Mouse (Mus musculus): ENCODE measurements around the gene Pgam2. TPM values are rescaled to one million over a fixed set of nuclear protein-coding genes. Genes with fewer than 3 reads are reported as not detected.
"Not testable (repeated sequence)": the region's sequence is repeated elsewhere in the genome, so short reads cannot be mapped to it uniquely, and the experiment has no call there.

Pgam2 gene
- polyA plus RNA-seq, 1 experiment from 2014 or later: 2.5 TPM

GRCm38 (mm10) chr11:5835057-5835456 is 31.5 kb upstream of the Pgam2 start:
- Histone ChIP-seq H3K36me3 (peaks cover 54% of the 10 kb centered on the region), H3K4me1 (peaks cover 15% of the 10 kb centered on the region), H3K27me3 (ENCODE audit: low read depth, poor library complexity, severe bottlenecking) (no peaks in the 10 kb centered on the region), H3K4me3 (no peak overlapping the region), H3K9me3 (replicated peaks) (no peaks in the 10 kb centered on the region), H3K27ac (replicated peaks) (no peak overlapping the region)
- no peak for DNase-seq (ENCODE audit: low spot score)
- 92% methylated on average over 7 of the region's 7 CpGs for WGBS

- WGBS: 94% methylated on average over 9 of the region's 9 CpGs
- H3K4me3 ChIP-seq: no peak overlapping the region
- H3K9me3 ChIP-seq (replicated peaks): no peaks in the 10 kb centered on the region
These were observed 31.0 kb upstream of the Pgam2 start for GRCm38 (mm10) chr11:5834506-5834905.

GRCm38 (mm10) chr11:5829327-5829726 is 25.8 kb upstream of the Pgam2 start:
- H3K4me1 ChIP-seq: no peaks in the 10 kb centered on the region
- peaks cover 63% of the 10 kb centered on the region for H3K36me3 ChIP-seq
- 94% methylated on average over 12 of the region's 12 CpGs for WGBS

More at GRCm38 (mm10) chr11:5834506-5834905, 31.0 kb upstream of the Pgam2 start:
- Histone ChIP-seq H3K27me3 (ENCODE audit: low read depth, poor library complexity, severe bottlenecking) (no peaks in the 10 kb centered on the region), H3K27ac (replicated peaks) (no peak overlapping the region), H3K4me1 (peaks cover 15% of the 10 kb centered on the region), H3K36me3 (peaks cover 59% of the 10 kb centered on the region)
- DNase-seq (ENCODE audit: low spot score): no peak

GRCm38 (mm10) chr11:5828509-5829191 is 25.1 kb upstream of the Pgam2 start:
- Histone ChIP-seq H3K36me3 (peaks cover 56% of the 10 kb centered on the region), H3K9me3 (replicated peaks) (no peaks in the 10 kb centered on the region), H3K4me3 (no peak overlapping the region), H3K4me1 (no peaks in the 10 kb centered on the region), H3K27ac (replicated peaks) (no peak overlapping the region), H3K27me3 (ENCODE audit: low read depth, poor library complexity, severe bottlenecking) (no peaks in the 10 kb centered on the region)
- no peak for DNase-seq (ENCODE audit: low spot score)
- WGBS: 91% methylated on average over 11 of the region's 11 CpGs

More at GRCm38 (mm10) chr11:5829327-5829726, 25.8 kb upstream of the Pgam2 start:
- Histone ChIP-seq H3K27ac (replicated peaks) (no peak overlapping the region), H3K27me3 (ENCODE audit: low read depth, poor library complexity, severe bottlenecking) (no peaks in the 10 kb centered on the region), H3K9me3 (replicated peaks) (no peaks in the 10 kb centered on the region), H3K4me3 (no peak overlapping the region)
- DNase-seq (ENCODE audit: low spot score): no peak

GRCm38 (mm10) chr11:5827931-5828330 is 24.4 kb upstream of the Pgam2 start:
- Histone ChIP-seq H3K4me3 (no peak overlapping the region), H3K27me3 (ENCODE audit: low read depth, poor library complexity, severe bottlenecking) (no peaks in the 10 kb centered on the region), H3K4me1 (no peaks in the 10 kb centered on the region), H3K27ac (replicated peaks) (no peak overlapping the region), H3K9me3 (replicated peaks) (no peaks in the 10 kb centered on the region), H3K36me3 (peaks cover 51% of the 10 kb centered on the region)
- WGBS: 92% methylated on average over 5 of the region's 5 CpGs
- DNase-seq (ENCODE audit: low spot score): no peak

- Histone ChIP-seq H3K4me1 (no peaks in the 10 kb centered on the region), H3K9me3 (replicated peaks) (no peaks in the 10 kb centered on the region), H3K27me3 (ENCODE audit: low read depth, poor library complexity, severe bottlenecking) (no peaks in the 10 kb centered on the region), H3K4me3 (no peak overlapping the region), H3K27ac (replicated peaks) (no peak overlapping the region), H3K36me3 (peaks cover 26% of the 10 kb centered on the region)
- DNase-seq (ENCODE audit: low spot score): no peak
These were observed 21.9 kb upstream of the Pgam2 start for GRCm38 (mm10) chr11:5825432-5825831.

- no peak overlapping the region for H3K4me3 ChIP-seq
- H3K27me3 ChIP-seq (ENCODE audit: low read depth, poor library complexity, severe bottlenecking): no peaks in the 10 kb centered on the region
- no peaks in the 10 kb centered on the region for H3K36me3 ChIP-seq
- no peak for DNase-seq (ENCODE audit: low spot score)
- no peaks in the 10 kb centered on the region for H3K9me3 ChIP-seq (replicated peaks)
- no peaks in the 10 kb centered on the region for H3K4me1 ChIP-seq
- 69% methylated on average over 2 of the region's 2 CpGs for WGBS
- H3K27ac ChIP-seq (replicated peaks): no peak overlapping the region
These were observed 15.7 kb upstream of the Pgam2 start for GRCm38 (mm10) chr11:5819223-5819622.

- no peak for DNase-seq (ENCODE audit: low spot score)
These were observed 9.8 kb upstream of the Pgam2 start for GRCm38 (mm10) chr11:5813381-5813780.

GRCm38 (mm10) chr11:5809487-5809886 is 6.0 kb upstream of the Pgam2 start:
- H3K4me3 ChIP-seq; H3K36me3 ChIP-seq; H3K27ac ChIP-seq (replicated peaks); H3K4me1 ChIP-seq; H3K27me3 ChIP-seq (ENCODE audit: low read depth, poor library complexity, severe bottlenecking); H3K9me3 ChIP-seq (replicated peaks); DNase-seq (ENCODE audit: low spot score): not testable (repeated sequence)
- WGBS: 93% methylated on average over 4 of the region's 4 CpGs

More at GRCm38 (mm10) chr11:5813381-5813780, 9.8 kb upstream of the Pgam2 start:
- no peaks in the 10 kb centered on the region for H3K27me3 ChIP-seq (ENCODE audit: low read depth, poor library complexity, severe bottlenecking)
- H3K27ac ChIP-seq (replicated peaks): no peak overlapping the region
- no peaks in the 10 kb centered on the region for H3K36me3 ChIP-seq
- no peaks in the 10 kb centered on the region for H3K4me1 ChIP-seq
- 78% methylated on average over 10 of the region's 10 CpGs for WGBS
- H3K4me3 ChIP-seq: no peak overlapping the region
- H3K9me3 ChIP-seq (replicated peaks): no peaks in the 10 kb centered on the region

GRCm38 (mm10) chr11:5807956-5808355 is 4.4 kb upstream of the Pgam2 start:
- Histone ChIP-seq H3K27ac (replicated peaks) (no peak overlapping the region), H3K36me3 (no peaks in the 10 kb centered on the region), H3K9me3 (replicated peaks) (peaks cover 6% of the 10 kb centered on the region; the same call in 1 of the 2 replicates), H3K27me3 (ENCODE audit: low read depth, poor library complexity, severe bottlenecking) (no peaks in the 10 kb centered on the region), H3K4me1 (peaks cover 12% of the 10 kb centered on the region), H3K4me3 (no peak overlapping the region)
- 89% methylated on average over 9 of the region's 9 CpGs for WGBS
- DNase-seq (ENCODE audit: low spot score): no peak

- Histone ChIP-seq H3K9me3 (replicated peaks) (peaks cover 6% of the 10 kb centered on the region; the same call in 1 of the 2 replicates), H3K27me3 (ENCODE audit: low read depth, poor library complexity, severe bottlenecking) (no peaks in the 10 kb centered on the region), H3K4me1 (peaks cover 12% of the 10 kb centered on the region), H3K4me3 (no peak overlapping the region), H3K27ac (replicated peaks) (no peak overlapping the region), H3K36me3 (peaks cover 11% of the 10 kb centered on the region)
- no peak for DNase-seq (ENCODE audit: low spot score)
- WGBS: 84% methylated on average over 3 of the region's 3 CpGs
These were observed 2.2 kb upstream of the Pgam2 start for GRCm38 (mm10) chr11:5805711-5806110.

- peaks cover 12% of the 10 kb centered on the region for H3K4me1 ChIP-seq
- peaks cover 6% of the 10 kb centered on the region; the same call in 1 of the 2 replicates for H3K9me3 ChIP-seq (replicated peaks)
- DNase-seq (ENCODE audit: low spot score): no peak
- H3K36me3 ChIP-seq: peaks cover 26% of the 10 kb centered on the region
- WGBS: 81% methylated on average over 5 of the region's 5 CpGs
- no peaks in the 10 kb centered on the region for H3K27me3 ChIP-seq (ENCODE audit: low read depth, poor library complexity, severe bottlenecking)
- H3K4me3 ChIP-seq: no peak overlapping the region
- no peak overlapping the region for H3K27ac ChIP-seq (replicated peaks)
These were observed 641 bp upstream of the Pgam2 start for GRCm38 (mm10) chr11:5804174-5804573.

- Histone ChIP-seq H3K9me3 (replicated peaks) (peaks cover 2% of the 10 kb centered on the region; the same call in 1 of the 2 replicates), H3K4me1 (peaks cover 12% of the 10 kb centered on the region), H3K27me3 (ENCODE audit: low read depth, poor library complexity, severe bottlenecking) (no peaks in the 10 kb centered on the region), H3K36me3 (peaks cover 40% of the 10 kb centered on the region), H3K27ac (replicated peaks) (no peak overlapping the region), H3K4me3 (no peak overlapping the region)
- 82% methylated on average over 8 of the region's 8 CpGs for WGBS
- no peak for DNase-seq (ENCODE audit: low spot score)
These were observed 896 bp downstream of the Pgam2 start for GRCm38 (mm10) chr11:5802457-5803217.
